Mouse (Mus musculus) kidney, adult 8-10 months (tissue): ENCODE results near the gene Slc4a3.

ENCODE experiments used
- DNase-seq, 2 experiments: peaks; one replicate each; pipeline ENCODE4 v3.0.0; 2022

Gene Slc4a3

DNA sequence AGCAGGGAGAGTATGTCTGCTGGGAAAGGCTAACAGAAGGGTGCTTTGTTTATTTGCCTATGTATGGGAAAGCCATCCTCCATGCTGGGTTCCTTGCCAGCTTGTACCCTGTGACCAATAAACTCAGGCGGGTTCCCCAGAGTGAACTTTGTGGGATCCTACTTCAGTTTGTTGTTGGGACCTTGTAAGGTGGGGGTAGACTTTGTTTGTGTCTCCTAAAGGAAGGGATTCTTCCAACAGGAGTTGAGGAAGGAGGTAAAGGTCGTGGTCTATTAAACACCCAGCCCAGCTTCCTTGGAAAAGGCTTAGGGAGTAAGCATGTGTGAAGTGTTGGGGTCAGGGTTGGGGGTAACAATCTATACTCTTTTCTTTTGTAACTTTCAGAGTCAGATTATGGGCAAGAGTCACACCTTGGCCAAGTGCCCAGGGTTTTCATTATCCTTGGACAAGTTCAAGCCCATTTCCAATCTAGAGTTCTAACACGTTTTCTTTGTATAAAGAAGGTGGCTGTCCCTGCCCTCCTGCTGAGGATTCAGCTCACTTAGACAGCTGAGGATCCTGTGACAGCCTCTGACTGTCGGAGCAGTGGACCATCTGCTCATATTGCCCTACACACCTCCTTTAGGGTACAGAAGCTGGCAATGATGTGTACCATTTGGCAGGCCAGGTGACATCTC is 15.3 kb downstream of the Slc4a3 start:
- no peak for DNase-seq

DNA sequence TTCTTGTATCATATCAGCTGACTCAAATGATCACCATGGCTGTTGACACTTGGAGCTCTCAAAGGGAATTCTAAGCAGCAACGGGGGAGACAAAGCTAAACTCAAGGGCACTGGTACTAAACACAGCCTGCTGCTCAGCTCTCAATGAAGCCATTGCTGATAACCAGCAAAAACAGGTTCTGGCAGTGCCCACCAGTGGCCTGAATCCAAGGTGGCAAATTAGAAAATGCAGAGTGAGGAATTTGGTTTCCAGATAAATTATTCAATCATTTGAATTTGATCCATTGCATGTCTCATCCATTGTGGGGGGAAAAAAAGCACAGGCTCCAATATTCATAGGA is 15.8 kb downstream of the Slc4a3 start:
- no peak for DNase-seq

DNA sequence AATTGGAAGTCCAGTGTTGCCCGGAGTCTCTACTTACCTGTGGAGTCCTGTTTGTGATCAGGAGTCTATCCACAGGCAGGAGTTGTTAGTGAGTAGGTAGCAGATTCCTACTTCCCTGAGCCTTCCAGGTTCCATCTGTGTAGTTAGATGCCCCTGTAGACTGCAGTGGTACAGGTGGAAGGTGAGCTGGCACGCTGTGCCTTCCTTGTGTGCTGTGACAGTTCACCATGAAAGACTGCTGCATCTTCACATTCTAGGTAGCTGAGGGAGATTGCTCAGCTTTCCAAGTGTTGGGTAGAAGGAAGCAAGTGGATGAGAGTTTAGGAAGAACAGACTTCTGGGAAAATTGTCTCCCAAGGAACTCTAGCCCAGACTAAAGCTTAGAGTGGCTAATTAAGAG is 18.0 kb downstream of the Slc4a3 start:
- no peak for DNase-seq

DNA sequence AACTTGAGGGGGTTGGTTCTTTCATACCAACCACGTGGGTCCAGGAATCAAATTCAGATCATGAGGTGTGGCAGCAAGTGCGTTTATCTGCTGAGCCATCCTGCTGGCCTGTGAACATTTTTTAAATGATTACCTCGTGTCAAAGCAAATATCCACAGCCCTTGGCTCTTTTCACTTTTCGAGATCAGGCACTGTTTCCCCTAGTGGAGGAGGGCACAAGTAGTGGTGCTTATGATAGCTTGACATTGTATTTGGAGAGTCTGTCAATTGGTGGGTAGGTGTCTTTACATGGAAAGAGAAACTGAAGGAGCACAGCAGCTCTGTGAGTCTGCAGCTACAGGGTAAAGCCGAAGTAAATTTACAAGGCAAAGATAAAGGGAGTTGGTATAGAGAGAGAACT is 18.9 kb downstream of the Slc4a3 start:
- DNase-seq = no peak

DNA sequence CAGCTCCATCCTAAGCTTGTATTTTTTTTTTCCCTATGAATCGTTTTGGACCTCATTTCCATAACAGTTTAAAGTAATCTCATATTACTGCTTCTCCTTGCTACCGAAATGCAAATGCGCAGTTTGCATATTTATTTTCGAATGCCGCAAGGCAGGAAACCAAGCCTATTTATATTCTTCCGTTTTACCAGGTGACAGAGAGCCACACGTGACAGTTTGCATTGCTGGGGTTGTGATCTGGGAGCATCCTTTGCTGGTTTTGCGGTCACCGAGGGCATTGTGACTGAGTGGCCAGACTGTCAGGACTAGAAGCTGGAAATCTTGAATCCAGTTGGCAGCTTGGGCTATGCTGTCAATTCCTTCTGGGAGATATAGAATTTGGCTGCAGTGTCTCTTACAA is 19.6 kb downstream of the Slc4a3 start:
- no peak for DNase-seq

DNA sequence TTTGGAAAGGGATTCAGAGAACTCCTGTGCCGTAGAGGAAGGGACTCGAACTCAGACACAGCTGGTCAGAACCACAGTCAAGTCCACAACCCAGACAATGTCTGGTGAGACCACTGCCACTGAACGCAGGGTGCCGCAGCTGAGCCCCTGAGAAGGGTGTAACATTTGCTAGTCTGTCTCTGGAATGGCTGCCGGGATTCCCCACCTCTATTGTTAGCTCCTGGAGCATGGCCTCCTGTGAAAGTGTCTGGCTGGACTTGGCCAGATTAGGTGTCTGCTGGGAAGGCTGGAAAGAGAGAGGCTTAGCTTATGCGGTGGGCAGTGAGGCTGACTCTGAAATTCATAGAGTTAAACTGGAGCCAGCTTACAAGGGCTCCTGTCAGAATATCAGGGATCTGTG is 24.3 kb downstream of the Slc4a3 start:
- no peak for DNase-seq

DNA sequence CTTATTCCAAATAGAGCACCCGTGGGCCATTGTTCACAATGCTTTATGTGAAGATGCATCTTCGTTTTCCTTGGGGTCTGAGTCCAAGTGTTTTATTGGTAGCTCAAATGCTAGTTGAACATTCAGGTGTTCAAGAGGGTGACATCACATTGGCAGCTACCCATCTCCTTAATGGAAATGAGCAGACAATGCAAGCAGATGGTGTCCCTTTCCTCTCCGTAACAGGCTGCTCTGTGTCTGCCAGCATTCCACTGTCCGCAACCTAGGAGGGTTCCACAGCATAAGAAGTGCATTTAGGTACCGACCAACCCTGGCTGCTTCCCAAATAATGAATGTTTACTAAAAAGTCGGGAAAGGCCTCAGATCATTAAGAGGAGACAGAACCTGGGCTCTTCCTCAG is 26.7 kb downstream of the Slc4a3 start:
- DNase-seq = no peak

DNA sequence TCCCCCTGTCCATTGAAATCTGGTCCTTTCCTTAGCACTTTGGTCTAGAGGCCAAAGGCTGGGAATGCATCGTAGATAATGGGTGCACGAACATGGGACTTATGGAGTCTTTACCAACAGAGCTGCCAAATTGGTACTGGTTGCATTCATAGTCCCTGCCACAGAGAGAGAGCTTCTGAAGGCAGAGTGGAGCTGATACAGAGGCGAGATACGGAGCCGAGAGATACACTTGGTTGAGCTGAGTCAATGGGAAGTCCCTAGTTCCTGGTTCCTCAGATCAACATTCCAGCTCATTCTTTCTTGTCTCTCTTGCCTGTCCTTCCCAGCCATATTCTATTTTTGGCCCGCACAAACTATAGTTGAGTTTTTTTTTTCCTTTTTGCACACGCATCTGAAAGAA is 27.6 kb downstream of the Slc4a3 start:
- no peak for DNase-seq

DNA sequence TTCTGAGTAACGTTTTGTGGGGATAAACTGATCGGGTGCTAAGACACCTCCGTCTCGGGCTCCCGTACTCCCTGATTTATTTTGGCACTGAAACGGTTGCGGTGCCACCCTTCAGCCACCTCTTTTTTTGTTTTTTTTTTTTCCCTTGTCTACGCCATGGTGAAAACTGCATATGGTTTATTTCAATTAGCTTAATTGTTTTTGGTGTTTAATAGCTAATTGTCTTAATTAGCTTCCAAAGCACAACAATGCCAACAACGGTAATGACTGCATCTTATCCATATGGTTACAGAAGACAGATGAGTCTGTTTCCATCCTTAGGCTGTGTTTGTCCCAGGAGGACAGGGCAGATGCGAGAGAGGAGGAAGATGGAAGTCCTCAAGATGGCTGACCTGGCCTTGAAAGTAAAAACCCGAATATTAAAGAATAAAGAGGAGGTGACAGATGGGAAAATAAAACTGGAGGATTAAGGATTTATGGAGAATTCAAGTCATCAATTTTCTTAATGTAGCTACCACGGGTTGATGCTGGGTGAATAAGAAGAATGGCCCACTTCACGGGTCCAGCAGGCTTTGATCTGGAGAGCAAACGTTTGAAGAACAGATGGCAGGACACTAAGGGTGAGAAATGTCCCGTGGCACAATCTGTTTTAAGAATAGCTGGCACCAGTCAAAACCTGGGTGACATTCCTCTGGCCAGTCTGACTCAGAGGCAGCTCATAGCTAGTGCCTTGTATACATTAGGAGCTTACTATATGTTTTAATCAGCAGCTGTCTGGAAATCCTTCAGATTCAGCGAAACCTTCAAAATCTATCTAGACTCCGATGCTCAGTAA is 28.6 kb downstream of the Slc4a3 start:
- DNase-seq = no peak

DNA sequence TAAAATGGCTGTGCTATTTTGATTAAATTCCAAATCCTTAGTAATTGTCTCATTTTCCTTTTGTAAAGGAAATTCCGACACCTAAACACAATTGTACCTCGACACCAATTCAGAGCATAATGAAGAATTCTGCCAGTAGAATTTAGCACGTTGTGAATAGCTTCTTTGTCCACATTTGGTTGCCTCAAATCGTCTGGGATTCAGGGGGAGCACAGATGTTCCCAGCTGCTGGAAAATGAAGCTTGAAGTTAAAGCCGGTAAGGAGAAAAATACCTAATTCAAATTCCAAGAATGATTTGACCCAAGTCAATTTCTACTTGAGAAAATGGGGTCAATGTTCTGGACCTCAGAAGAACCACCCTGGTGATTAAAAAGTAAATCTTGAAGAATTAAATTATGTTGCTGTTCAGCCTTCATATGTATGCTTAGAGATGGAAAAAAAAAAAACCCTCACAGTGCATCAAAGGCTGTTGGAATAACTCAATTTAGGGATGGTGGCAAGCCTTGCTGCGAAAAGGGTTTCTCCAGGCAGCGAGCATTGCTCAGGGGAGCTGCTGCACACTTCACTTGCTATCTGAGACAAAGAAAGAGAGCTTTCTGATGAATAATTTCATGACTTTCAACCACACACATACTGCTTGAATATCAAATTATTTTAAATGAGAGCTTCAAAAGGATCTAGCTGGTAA is 36.0 kb downstream of the Slc4a3 start:
- no peak for DNase-seq

DNA sequence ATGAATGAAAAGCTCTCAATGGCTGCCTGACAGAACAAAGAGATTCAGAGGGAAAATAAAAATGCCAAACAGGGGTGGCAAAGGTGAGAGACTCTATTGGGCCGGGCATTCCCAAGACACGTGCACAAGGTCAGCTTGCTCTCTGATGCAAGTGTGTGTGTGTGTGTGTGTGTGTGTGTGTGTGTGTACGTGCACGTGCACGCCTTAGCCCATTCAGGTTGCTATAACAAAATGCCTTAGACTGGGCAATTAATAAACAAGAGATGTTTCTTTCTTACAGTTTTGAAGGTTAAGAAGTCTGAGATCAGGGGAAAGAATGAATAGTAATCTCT is 36.5 kb downstream of the Slc4a3 start:
- no peak for DNase-seq

DNA sequence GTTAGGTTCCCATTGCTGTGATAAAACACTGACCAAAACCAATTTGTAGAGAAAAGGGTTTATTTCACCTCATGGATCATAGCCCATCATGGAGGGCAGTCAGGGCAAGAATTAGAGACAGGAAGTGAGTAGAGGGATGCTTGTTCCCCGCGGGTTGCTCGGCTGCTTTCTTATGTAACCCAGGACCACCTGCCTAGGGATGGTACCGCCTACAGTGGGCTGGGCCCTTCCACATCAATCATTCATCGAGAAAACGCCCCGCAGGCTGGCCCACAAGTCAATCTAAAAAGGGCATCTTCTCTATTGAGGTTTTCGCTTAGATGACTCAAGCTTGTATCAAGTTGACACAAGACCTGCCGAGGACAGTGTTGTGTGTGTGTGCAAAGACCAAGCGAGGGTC is 37.0 kb downstream of the Slc4a3 start:
- DNase-seq = no peak

DNA sequence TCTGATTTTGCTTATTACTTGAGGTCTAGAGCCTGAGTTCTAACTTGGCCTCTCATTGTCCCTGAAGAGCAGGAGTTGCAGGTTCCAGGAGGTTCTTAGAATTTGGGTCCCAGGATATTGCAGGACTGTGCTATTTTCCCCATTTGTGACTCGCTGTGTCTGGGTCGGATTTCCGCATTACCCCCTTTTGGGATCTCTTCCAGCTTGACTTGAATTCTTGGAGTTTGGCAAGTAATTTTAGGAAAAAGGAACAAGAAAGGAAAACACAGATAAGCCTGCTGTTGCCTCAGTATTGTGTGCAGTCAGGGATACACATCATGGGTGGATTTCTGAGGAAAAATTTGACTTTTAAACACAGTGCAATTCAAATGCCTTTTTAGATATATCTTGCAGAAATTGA is 40.7 kb downstream of the Slc4a3 start:
- DNase-seq = no peak

DNA sequence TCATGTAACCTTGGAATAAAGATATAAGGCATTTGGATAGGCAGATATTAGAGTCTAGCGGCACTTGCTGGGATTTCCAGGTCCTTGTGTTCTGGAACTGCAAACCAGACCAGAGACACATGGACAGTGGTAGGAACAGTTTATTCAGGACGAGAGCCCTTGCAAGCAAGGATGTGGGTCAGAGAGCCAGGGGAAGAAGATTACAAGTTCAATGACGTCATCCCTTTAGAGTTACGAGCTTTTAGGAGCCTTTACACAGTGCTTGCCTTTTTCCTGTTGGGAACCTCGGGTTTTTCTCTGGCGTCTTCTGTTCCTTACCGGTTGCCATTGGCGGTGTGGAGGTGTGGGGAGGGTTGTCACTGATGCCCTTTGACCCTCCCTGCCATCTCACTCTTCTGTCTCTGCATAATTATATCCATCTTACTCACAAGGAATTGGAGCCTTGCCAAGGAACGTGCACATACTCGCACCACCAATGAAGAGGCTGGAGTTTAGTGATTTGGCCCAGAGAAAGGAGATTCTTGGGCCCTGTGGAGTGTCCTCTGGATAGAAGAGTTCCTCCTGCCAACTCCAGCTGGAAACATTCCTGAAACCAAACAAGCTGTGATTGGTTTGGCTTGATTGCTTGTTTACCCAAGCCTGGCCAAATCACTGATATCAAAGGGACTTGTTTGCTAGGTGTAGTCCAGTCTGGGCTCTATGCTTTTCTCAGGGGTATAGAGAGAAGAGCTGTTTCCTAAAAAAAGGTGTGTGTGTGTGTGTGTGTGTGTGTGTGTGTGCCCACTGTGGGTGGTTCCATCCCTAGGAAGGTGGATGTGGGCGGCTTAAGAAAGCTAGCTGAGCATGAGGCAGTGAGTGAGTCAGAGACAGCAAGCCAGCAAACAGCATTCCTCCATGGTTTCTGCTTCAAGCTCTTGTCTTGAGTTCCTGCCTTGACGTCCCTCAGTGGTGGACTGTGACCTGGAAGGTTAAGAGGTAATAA is 42.0 kb downstream of the Slc4a3 start:
- DNase-seq = no peak

DNA sequence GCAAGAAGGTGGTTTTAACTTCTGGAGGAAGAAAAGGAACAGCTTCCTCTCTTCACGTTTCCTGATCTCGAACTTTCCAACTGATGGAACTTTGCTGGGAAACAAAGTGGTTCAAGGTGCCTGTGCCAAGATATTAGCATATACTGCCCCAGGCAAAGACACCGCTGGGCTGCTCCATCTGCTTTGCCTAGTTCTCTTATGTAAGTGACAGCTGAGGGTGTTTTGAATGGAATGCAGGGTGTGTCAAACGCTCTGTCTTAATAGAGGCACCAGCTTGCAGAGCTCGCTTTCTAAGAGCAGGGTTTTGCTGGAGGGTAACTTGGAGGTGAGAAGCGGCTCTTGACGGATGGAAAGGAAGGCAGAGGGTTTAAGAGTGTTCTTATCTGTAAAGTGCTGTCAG is 42.8 kb downstream of the Slc4a3 start:
- DNase-seq = peak in 1 of 2 experiments; percentile 20

DNA sequence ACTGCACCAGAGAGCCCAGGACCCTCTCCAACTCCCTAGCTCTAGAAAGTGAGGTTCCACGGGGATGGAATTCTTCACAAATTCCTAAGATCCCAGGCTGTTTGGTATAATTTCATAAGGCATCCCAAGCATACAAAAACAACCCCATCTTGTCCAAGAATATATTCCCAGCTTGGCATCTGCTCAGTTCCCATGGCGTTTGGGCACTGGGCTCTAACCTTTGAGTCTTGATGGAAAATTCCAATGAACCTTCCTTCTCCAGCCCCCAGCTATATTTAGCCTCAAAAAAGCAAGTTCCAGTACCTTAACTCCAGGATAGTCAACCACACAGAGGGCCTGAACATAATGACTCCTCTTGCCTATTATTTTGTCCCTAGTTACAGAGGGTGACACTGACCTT is 43.9 kb downstream of the Slc4a3 start:
- no peak for DNase-seq

DNA sequence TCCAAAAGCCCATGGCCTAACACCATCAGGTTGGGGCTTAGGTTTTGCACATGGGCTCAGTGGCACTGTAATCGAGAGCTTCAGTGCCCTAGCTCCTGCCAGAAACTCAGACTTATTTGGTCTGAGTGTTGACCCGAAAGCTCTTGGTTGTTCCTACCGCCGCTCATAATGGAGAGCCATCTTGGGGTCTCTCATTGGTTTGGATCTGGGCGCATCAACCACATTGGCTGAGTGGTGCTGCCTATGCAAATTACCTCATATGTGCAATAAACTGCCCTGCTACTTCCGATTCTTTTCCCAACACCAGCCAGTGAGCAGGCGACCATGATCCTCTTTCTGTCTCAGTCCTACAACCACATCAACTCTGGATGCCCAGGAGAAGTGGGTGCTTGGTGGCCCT is 47.9 kb downstream of the Slc4a3 start:
- DNase-seq = no peak

DNA sequence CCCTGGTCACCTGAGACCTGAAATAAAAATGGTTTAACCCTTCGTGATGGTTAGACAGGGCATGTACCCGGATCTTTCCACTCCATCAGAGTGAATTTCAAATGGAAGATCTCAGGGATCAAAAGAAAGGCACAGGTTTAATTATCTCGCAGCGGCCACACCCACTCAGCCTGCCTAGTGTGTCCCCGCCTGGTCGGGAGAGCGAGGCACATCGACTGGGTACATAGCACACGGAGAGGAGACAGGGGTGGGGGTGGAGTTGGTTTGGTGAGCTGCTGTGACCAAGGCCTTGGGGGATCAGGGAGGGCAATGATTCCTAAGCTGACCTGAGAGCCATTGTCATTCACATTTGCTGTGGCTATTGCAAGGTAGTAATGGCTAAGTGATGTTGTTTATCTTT is 48.8 kb downstream of the Slc4a3 start:
- no peak for DNase-seq

DNA sequence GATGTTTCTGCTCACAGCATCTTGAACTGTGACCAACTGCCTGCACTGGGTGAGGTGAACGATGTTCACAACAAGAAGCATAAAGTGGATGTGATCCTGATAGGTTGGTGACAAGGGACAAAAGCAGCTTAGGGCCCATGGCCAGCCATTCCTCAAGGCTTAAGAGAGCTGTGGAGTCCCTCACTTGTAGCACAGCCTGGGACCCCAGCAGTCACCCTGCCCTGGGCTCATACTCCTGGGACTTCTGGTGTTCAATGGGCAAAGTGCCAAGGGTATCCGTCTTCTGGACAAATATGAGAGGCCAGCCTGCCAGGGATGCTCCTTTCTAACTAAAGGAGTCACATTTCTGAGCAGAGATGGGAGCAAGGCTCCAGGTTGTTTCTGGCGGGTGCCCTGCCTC is 49.9 kb downstream of the Slc4a3 start:
- DNase-seq = no peak

DNA sequence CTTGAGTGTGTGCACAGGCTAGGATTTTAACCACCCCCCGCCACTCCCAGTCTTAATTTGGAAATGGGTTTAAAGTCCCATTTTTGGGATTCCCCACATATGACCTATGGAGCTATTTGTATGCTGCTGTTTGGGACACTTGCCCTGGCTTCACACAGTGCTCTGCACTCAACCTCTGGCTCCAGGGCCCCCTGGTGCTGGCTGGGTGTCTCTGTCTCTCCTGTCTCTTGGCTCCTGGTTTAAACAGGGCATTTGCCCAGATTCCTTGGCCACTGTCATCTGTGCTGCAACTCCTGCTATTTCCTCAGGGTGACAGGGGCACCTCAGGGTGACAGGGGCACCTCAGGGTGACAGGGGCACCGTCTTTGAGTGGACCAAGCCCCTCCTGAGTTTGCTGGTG is 50.8 kb downstream of the Slc4a3 start:
- DNase-seq = no peak

DNA sequence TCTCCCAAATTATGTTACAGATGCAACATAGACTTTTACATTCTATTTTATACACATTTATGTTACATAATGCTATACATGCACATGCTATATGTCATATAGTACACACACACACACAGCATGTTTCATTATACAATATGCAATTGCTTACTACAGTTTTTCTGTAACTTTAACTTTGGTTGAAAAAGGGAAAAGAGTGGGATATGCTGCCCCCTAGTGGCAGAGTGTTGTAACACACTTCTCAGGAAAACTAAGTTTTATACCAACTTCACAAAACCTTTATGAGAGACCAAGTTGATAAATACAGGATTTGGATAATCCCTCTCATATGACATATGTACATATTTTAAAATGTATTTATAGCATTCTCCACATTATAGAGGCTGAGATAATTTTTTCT is 51.6 kb downstream of the Slc4a3 start:
- peak; percentile 11 to 42 for DNase-seq

DNA sequence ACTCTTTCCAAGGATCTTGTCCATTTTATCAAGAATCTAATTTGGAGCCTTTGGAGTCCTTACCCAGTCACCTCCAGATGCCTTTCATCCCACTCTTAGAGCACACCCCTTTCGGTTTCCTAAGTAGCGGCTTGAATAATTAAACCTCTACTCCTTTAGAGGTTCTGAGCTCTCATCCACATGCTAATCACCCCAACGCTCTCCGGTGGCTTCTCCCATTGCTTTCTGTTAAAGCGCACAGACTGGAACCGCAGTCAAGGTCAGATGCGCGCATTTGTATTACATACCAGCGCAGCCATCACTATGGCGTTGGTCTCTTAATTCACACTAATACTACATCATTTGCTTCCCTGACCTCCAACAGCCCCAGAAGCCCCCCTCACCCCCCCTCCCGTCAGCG is 55.7 kb downstream of the Slc4a3 start:
- DNase-seq = no peak

DNA sequence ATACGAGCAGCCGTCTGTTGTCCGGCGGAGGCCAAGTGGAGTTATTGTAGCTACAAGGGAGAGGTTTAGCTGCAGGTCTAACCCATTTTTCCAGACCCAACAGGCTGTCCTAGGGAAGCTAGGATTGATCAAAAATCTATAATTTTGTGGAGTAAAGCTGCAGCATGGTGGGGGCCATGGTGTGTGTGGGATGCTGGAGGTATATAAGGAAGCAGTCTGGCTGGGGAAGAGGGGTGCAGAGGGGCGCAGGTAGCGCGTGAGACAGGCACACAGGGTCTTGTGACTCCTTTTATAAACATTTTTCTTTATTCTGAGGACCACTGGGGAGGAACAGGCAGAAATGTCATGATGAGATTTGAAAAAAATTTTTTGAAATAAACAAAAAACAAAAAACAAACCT is 57.5 kb downstream of the Slc4a3 start:
- no peak for DNase-seq
